ENCODE assay signal across 15 mouse cellular contexts in the genomic region with DNA sequence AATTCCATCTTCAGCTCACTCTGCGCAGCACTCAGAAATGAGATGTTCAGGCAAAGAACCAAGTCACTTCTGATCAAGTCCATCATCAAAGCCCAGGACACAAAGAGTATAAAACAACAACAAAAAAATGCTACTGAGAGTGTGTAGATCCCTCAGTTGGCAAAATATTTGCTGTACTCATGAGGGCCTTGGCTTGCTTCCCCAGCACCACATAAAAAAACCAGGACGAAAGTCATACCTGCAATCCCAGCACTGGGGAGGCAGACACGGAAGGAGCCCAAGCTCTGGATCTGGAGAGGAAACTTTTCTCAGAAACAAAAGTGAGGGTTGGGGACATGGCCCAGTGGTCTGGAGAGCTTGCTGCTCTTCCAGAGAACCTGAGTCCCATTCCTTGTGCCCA.
DNase-seq lines count a peak whose midpoint lies in the region; ATAC-seq and TF ChIP-seq lines count a peak whose summit lies in the region.
"Had no signal": no experiment of that assay in that cellular context is flagged by ENCODE, and none has a peak within 500 bp of the region (broad histone marks: within the 10 kb centered on the region; RNA-seq: fewer than 3 reads in every experiment).

No protein-coding gene starts in this region.

- H3K4me2 ChIP-seq in heart, embryonic 14.5 days (ENCODE audit: low read length) = no peak overlapping the region
- no peak overlapping the region for H3K4me2 ChIP-seq in kidney, embryonic 15.5 days
- H3K4me2 ChIP-seq: embryonic facial prominence, embryonic 15.5 days; hindbrain, embryonic 13.5 days; lung, embryonic 15.5 days had no signal

- ATAC-seq in heart, embryonic 14.5 days (ENCODE audit: insufficient number of reproducible peaks, insufficient read depth, low FRiP score, low read depth) = no peak
- no peak for ATAC-seq in kidney, embryonic 15.5 days (replicated peaks; ENCODE audit: low FRiP score)
- ATAC-seq: forebrain, embryonic 14.5 days had no signal

- intact Hi-C loops in heart, postnatal 36 days (cut with DNase I) = no loop called here

- peaks cover 38% of the 10 kb centered on the region for H3K36me3 ChIP-seq in heart, embryonic 14.5 days (ENCODE audit: control insufficient read depth, insufficient read depth, low read length)
- peaks cover 22% of the 10 kb centered on the region for H3K36me3 ChIP-seq in kidney, embryonic 15.5 days
- peaks cover 26% of the 10 kb centered on the region for H3K36me3 ChIP-seq in limb, embryonic 10.5 days

- no peaks in the 10 kb centered on the region for H3K27me3 ChIP-seq in heart, embryonic 14.5 days (ENCODE audit: control insufficient read depth, insufficient read depth, low read length)
- no peaks in the 10 kb centered on the region for H3K27me3 ChIP-seq in kidney, embryonic 15.5 days
- H3K27me3 ChIP-seq in limb, embryonic 10.5 days (ENCODE audit: low read depth, poor library complexity, severe bottlenecking) = no peaks in the 10 kb centered on the region
- H3K27me3 ChIP-seq: embryonic facial prominence, embryonic 15.5 days; hindbrain, embryonic 13.5 days; lung, embryonic 15.5 days had no signal

- peak overlapping the region; percentile 30 to 41; a peak in 2 of 4 replicates for H3K27ac ChIP-seq in heart, embryonic 14.5 days (replicated peaks in 1 of 2; ENCODE audit: control insufficient read depth in 1 of 2, insufficient read depth in 1 of 2, low read depth in 2 of 2, low read length in 2 of 2)
- H3K27ac ChIP-seq in kidney, embryonic 15.5 days = peak overlapping the region; percentile 47; the same call in 1 of the 2 replicates
- peak overlapping the region; percentile 43; the same call in 1 of the 2 replicates for H3K27ac ChIP-seq in cortical plate, adult 2 months (ENCODE audit: insufficient read depth, low read length)
- H3K27ac ChIP-seq in limb, embryonic 10.5 days = peak overlapping the region; percentile 36; the same call in 1 of the 2 replicates
- H3K27ac ChIP-seq: embryonic facial prominence, embryonic 15.5 days; hindbrain, embryonic 13.5 days; lung, embryonic 15.5 days had no signal

- H3K4me1 ChIP-seq in heart, embryonic 14.5 days (ENCODE audit: control insufficient read depth in 2 of 2, insufficient read depth in 2 of 2, low read length in 2 of 2) = peaks cover 10 to 11% of the 10 kb centered on the region in 2 experiments
- H3K4me1 ChIP-seq in kidney, embryonic 15.5 days = peaks cover 18% of the 10 kb centered on the region
- H3K4me1 ChIP-seq in cortical plate, adult 2 months (ENCODE audit: control insufficient read depth, insufficient read depth, low read length) = no peaks in the 10 kb centered on the region
- peaks cover 7% of the 10 kb centered on the region for H3K4me1 ChIP-seq in limb, embryonic 10.5 days
- H3K4me1 ChIP-seq: embryonic facial prominence, embryonic 15.5 days; hindbrain, embryonic 13.5 days had no signal

- H3K9me3 ChIP-seq in heart, embryonic 14.5 days (ENCODE audit: control insufficient read depth, low read length) = no peaks in the 10 kb centered on the region
- no peaks in the 10 kb centered on the region; the same call in 1 of the 2 replicates for H3K9me3 ChIP-seq in kidney, embryonic 15.5 days (replicated peaks)
- no peaks in the 10 kb centered on the region for H3K9me3 ChIP-seq in limb, embryonic 10.5 days (replicated peaks)
- H3K9me3 ChIP-seq: embryonic facial prominence, embryonic 15.5 days; hindbrain, embryonic 13.5 days; lung, embryonic 15.5 days had no signal

- H3K9ac ChIP-seq in heart, embryonic 14.5 days (ENCODE audit: low read length) = no peak overlapping the region
- H3K9ac ChIP-seq in kidney, embryonic 15.5 days = no peak overlapping the region
- H3K9ac ChIP-seq: embryonic facial prominence, embryonic 15.5 days; hindbrain, embryonic 13.5 days; lung, embryonic 15.5 days had no signal

- TF ChIP-seq CTCF in cortical plate, adult 2 months (IDR thresholded peaks at IDR 0.05; ENCODE audit: extremely low read depth, insufficient read depth, low read length) = no peak

- DNase-seq in heart, postnatal 36 days = no peak
- DNase-seq in kidney, postnatal 25 days = no peak
- DNase-seq in limb, embryonic 10.5 days (ENCODE audit: low spot score) = no peak
- no peak for DNase-seq in Muller cell, postnatal 12 days (ENCODE audit: inconsistent ontology term)
- DNase-seq: cerebellum, postnatal 14 days; layer of hippocampus, postnatal 36 days; left cerebral cortex, postnatal 4 days; right cerebral cortex, adult 18-20 months had no signal

- no peak overlapping the region for H3K4me3 ChIP-seq in heart, embryonic 14.5 days (ENCODE audit: control insufficient read depth in 1 of 2, insufficient read depth in 1 of 2, low read depth in 1 of 2, low read length in 2 of 2)
- no peak overlapping the region for H3K4me3 ChIP-seq in kidney, embryonic 15.5 days (replicated peaks)
- no peak overlapping the region for H3K4me3 ChIP-seq in cortical plate, adult 2 months (ENCODE audit: insufficient read depth, low read length)
- H3K4me3 ChIP-seq in limb, embryonic 10.5 days = no peak overlapping the region
- H3K4me3 ChIP-seq: embryonic facial prominence, embryonic 15.5 days; hindbrain, embryonic 13.5 days; lung, embryonic 15.5 days had no signal

- 89% methylated on average over 3 of the region's 3 CpGs for WGBS in heart, embryonic 14.5 days
- 83% methylated on average over 3 of the region's 3 CpGs for WGBS in kidney, embryonic 15.5 days
- 97% methylated on average over 3 of the region's 3 CpGs for WGBS in limb, embryonic 10.5 days

- no peak for TF ChIP-seq POLR2A in cortical plate, adult 2 months (IDR thresholded peaks at IDR 0.05; ENCODE audit: extremely low read depth, insufficient read depth, low read length)
